Mouse (Mus musculus): ENCODE results near the gene Morc1.

DNA sequence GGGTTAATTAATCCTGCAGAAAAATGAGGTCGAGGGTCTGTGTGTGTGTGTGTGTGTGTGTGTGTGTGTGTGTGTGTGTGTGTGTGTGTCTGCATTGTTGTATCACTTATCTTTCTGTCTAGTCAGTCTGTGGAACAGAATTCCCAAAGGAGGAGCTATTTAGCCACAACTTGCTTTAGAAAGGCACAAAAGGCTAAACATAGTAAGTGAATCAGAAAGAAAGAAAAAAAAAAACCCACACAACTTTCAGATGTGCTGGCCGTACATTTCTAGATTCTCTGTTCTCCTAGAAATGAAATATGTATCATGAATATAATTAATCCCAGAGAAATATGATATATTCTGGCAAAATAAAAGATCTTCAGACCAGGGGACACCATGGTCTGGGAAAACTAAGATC is 190.0 kb downstream of the Morc1 start:
- TF ChIP-seq POLR2A (IDR thresholded peaks at IDR 0.05; ENCODE audit: insufficient read length, low read depth) = no peak
- TF ChIP-seq REST (IDR thresholded peaks at IDR 0.05; ENCODE audit: insufficient read depth, insufficient read length) = no peak
- no peak for TF ChIP-seq POLR2AphosphoS2 (IDR thresholded peaks at IDR 0.05; ENCODE audit: insufficient read length, low read depth)
